Mouse (Mus musculus): ENCODE data around the gene Lmntd1.

The Lmntd1 gene

DNA sequence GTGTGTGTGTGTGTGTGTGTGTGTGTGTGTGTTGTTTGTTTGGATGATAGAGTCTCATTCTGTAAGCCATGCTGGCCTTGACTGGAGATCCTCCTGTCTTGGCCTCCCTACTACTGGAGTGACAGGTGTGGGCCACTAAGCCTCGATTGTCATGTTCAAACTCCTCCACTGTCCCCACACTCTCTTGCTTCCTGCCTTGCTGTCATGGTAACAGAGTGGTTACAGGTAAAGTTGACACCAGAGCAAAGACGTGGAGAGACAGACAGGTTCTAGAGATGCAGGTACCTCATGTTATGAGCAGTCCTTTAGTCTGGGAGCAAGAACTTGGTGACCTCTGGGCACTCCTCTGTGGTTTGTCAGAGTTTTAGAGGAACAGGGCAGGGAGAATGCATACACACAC is 239.7 kb downstream of the Lmntd1 start:
- no peak for DNase-seq

DNA sequence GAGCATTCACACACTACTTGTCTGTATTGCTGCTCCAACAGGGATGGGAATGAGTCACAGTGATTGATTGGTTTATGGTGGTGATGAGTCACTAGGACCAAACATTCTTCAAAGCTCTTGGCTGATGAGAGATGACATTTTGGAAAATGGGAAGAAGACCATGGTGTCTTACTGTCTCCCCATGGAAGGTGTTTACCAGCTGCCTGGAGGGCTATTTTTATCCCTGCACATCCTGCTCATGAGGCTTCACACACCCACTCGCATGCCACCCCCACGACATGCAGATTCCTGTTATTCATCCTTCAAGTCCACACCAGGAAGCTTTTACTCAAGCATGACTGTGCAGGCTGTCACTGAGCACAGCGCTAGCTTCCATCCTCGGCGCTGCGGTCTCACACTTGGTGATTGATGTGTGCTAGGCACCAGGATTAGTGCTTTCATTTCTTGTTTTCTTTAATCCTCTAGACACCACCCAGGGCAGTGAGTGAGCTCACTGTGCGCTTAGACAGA is 240.4 kb downstream of the Lmntd1 start:
- DNase-seq = peak; percentile 11

DNA sequence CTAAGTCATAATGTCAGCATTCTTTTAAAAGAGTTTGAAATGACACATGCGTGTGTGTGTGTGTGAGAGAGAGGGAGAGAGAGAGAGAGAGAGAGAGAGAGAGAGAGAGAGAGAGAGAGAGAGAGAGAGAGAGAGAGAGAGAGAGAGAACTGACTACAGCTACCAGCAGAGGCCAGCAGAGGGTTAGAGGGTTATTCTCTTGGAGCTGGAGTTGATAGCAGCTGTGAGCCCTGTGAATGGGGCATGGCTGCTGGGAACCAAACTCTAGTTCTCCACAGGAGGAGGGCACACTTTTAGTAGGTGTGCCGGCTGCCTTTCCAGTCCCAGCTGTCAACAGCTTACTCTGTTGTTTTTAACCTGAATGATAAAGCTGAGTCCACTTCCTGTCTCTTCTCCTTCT is 242.1 kb downstream of the Lmntd1 start:
- DNase-seq = no peak

DNA sequence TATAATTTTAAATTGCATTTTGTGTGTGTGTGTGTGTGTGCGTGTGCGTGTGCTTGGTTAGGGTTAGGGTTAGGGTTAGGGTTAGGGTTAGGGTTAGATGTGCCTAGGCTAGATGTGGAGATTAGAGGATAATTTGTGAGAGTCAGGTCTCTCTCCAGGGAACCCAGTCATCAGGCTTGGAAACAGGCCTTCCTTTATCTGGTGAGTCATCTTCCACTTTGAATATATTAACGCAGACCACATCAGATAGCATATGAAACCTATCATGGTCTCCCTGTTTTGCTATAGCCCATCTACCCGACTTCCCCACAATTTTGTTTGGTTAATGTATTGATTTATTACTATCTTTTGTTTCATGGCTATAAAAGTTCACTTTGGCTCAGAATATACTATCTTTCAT is 242.5 kb downstream of the Lmntd1 start:
- no peak for DNase-seq

DNA sequence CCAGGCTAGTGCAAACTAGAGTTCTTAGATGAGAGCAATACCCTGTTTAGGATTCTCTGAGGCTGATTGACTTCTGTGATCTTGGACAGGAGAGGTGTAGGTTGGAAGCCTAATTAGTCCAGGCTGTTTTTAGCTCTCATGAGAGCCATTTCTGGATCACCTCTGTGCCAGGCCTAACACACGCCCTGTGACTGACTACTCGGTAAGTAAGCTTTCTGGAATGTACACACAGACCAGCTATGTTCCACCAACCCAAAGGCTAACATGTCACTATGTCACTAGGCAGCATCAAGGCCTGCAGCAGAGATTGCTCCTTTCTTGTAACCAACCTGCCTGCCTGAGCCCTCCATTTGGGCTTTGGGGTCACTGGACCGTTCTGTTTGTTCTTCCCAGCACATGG is 243.8 kb downstream of the Lmntd1 start:
- DNase-seq = no peak

DNA sequence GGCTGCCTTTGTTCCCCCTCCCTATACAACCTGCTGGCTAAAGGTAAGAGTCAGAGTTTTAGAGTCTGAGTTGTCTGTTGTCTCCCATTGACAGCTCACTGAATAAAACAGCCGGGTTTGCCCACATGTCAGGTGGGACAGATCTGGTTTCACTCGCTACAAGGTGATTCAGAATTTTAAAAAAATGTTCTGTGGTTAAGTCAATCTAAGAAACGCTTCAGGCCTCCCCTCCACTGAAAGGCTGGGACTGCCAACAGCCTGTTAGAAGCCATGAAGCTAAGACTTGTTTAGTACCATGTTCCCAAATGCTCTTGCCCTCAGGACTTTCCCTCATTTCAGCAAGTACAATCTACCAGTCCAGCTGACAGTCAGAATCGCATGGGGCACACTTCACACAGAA is 244.8 kb downstream of the Lmntd1 start:
- DNase-seq = no peak

DNA sequence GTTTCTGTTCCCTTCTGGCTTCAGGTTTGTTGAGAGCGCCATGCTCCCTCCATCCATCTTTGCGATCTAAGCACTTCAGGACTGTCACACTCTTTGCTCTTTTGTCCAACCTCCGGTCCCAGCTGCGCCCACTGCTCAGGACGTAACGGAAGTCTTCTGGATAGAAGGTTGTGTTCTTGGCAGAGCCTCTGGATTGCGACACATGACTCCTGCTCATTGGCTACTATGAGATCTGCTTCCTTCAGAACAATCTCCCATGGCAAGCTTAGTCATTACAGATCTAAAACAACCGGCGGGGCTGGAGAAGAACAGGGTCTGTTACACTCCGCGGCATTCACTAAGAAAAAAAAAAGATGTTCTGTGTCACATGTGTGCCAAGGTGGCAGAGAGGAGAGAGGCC is 247.6 kb downstream of the Lmntd1 start:
- DNase-seq = no peak

DNA sequence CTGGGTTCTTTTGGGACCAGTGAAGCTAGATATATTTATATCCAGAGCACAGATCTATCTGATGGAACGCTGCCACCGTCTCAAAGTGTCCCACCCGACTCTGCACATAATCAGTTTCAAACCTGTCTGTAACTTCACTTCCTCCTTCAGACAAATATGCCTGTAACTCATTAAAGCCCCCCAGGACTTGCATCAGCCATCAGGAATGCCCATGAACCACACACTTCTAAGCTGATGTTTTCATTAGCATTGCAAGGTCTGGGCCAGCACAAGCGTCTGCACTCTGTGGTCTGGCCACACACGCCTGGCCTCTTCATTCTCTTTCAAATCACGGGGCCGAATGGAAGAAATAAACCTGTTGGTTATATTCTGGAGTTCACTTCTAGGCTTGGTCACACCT is 250.4 kb downstream of the Lmntd1 start:
- DNase-seq = no peak

DNA sequence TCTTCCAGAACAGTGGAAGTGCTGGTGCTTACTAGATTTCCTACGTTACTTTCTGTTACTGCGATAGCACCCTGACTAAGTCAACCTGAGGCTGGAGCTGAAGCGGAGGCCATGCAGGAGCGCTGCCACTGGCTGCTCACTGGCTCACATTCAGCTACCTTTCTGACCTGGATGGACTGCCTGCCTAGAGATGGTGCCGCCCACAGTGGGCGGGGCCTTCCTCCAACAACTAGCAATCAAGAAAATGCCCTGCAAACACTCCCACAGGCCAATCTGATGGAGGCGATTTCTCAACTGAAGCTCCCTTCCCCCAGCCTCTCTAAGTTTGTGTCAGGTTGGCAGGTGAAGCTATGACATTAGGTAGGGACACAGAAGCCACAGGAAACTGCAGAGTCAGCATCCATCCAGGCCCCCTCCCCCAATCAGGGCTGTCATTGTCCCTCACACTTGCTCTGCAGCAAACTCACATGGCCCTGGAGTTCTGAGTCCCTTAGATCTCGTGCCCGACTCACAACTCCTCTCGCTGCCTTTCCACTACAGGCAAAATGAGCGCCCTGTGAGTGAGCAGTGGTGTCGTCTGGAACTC is 252.9 kb downstream of the Lmntd1 start:
- no peak for DNase-seq

DNA sequence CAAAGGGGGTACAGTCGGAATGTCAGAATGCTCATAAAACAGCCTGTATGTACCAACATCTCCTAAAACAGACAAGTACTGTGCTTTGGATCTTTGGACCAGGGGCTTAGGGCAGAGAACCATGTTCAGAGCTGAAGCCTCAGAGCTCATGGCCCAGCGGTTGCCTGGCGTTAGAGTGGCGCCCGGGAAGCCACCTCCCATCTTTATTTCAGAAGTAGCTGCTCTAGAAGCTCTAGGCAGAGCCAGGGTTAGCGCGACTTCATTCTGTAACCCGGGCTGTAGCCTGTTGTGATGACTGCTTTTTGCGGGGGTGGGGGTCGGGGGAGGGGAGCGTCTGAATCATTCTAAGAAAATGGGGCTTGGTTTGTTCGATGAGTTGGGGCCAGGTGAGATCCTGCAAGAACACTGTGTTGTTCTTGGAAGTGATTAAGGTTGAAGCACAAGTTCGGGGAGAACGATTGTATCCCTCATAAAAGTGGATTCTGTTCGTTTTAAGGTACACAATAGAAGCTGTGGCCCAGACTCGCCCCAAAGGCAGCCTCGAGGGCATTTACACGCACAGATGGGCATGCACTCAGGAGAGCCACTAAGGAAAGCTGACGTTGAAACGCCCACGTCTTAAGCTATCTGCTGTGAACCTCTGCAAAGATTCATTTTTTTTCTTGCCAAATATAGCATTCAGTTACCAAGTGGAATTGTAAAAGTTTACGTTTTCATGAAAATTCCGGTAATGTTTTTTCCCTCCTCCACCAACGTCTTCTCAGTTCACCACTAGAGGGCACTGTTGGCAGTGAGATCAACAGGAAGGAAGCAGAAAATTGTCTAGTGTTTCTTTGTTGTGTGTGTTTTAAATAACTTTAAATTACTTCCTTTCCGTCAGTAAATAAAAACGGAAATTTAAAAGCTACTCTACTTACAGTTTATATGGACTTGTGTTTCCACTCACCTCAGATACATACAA is 254.4 kb downstream of the Lmntd1 start:
- peak; percentile 69 for DNase-seq

DNA sequence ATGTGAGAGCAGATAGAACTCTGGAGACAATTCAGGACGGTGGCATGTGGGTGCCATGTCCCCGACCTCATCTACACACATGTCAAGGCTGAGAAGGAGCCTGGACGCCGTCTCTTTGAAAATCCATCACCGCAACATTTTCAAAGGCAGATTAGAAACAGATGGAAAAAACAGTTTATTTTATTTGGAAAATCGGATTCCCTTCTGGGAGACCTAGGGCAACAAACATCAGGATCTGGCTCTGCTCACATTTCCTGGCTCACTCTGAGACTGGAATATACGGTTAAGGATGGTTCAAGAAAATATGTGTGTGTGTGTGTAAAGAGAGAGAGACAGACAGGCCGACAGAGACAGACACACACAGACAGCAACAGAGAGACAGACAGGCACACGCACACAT is 256.1 kb downstream of the Lmntd1 start:
- no peak for DNase-seq

DNA sequence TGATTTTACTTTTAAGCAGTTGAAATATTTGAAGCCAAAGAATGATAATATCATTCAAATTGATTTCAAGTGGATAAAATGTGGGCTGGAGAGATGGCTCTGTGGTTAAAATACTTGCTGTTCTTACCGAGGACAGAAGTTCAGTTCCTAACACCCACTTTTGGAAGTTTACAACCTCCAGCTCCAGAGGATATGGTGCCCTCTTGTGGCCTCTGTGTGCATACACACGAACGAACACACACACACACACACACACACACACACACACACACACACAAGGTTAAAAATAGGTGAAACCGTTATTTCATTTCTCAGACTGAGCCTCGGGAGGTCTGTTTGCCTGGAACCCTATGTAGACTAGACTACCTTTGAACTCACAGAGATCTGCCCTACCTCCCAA is 260.3 kb downstream of the Lmntd1 start:
- DNase-seq = no peak

DNA sequence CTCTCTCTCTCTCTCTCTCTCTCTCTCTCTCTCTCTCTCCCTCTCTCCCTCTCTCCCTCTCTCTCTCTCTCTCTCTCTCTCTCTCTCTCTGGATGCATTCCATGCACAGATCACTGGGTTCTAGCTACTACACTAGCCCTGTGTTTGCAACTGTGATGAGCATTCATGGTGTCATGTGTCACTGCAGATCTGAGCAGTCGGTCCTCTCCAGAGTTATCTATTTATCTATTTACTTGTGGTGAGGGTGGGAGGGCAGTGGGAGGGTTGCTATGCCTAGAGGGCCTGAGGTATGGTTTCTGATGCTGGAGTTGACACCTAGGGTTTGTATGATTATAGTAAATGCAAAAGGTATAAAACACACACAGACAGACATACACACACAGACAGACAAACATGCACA is 261.4 kb downstream of the Lmntd1 start:
- DNase-seq = no peak

DNA sequence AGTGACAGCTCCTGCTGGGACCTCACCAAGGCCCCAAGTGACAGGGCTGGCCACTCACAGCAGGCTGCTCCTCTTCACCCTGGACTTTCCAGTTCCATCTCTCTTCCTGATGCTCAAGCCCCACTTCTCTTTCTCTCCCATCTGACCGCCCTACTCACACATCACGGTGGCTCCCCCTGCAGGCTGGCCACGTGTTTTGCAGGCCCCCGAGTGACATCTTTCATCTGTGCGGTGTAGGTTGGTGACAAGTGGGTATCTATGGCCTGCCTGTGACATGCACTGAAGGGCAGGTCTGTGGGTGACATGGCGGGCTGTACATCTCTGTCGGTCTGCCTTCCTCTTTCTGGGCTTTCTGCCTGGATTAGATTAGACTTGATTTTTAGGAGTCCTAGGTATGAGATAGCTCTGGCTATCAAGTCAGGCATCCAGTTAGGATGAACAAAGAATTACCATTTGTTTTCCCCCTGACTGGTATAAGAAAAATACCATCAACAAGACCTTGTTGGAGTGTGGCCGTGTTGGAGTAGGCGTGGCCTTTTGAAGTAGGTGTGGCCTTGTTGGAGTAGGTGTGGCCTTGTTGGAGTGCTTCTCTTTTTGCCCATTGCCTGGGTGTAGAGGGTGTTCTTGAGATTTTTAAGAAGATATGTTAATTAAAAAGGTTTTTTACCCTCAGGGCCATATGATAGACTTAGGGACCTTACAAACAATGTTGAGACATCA is 265.8 kb downstream of the Lmntd1 start:
- peak; percentile 73 for DNase-seq

DNA sequence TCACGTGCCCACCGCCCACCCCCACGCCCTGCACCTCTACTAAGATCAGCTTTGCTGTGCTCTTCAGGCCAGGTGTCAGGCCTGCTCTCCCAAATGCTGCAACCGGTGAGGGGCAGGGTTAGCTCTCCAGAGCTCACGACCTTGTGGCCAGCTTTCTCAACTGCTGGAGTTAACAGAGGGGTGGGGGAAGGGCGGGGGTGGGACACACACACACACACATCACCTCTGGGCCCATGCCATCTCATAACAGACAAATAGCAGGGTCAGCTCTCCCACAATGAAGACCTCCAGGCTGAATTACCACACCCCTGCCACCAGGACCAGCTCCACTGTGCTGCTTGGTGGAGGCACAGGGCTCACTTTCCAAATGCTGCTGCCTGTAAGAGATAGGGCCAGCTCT is 266.5 kb downstream of the Lmntd1 start:
- no peak for DNase-seq

DNA sequence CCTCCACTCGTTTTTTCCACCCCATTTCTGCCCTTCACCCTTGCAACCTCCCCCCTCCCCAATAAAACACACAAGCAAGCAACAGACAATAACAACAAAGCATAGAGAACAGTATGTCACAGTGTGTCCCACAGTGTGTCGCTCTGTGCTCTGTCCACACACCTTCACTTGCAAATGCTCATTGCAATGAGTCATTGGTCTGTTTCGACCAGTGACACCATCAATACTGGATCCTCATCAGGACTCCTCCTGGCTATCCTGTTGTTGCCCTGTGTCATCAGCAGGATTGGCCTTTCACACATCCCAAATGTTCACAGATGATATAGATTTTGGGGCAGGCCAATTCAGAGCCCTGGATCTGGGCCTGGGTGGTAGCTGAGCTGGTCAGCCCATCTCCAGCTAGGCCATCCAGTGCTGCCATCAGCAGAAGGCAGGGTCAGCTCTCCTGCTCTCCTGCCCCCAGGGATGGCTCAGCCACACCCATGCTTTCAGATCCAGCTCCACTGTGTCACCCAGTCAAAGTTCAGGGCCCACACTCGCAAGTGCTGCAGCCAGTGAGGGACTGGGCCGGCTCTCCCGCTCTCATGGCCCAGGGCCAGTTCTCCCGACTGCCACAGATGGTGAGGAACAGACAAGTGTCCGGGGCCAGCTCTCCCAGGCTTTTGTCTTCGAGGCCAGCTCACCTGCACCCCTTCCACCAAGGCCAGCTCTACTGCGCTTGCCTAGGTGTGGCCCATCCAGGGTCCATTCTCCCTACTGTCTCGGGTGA is 267.1 kb downstream of the Lmntd1 start:
- no peak for DNase-seq

DNA sequence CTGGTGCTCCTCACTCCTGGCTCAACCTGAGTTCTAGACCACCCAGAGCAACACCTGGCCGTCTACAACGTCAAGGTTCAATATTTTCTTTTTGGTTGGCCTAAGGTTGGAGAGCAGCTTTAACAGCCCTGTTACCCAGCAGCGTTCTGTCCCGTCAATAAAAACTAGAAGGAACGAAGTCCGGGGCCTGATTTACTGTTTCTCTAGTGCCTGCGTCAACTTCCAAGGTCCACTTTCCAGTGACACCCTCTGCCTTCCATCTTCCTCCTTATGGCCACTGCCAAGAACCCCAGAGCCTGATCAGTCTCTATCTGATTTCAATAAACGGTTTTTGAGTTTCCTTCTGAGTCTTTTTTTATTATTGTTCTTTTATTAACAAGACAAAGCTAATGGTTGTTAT is 267.8 kb downstream of the Lmntd1 start:
- DNase-seq = no peak

DNA sequence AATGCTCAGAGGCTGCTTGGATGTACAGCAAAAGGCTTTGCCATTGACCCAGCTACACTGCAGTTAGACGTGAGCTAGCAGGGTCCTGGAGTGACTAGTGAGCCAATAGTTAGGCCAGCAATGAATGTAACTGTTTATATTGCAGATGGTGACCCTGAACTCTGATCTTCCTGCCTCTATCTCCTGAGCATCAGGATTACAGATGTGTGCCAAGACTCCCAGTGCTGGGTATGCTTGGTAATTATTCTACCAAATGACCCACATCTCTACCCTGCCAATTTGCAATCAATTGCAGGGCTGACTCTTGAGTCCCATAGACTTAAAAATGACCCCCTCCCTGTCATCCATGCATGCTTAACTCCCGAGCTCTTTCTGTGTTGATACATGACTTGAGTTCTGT is 269.4 kb downstream of the Lmntd1 start:
- DNase-seq = no peak

DNA sequence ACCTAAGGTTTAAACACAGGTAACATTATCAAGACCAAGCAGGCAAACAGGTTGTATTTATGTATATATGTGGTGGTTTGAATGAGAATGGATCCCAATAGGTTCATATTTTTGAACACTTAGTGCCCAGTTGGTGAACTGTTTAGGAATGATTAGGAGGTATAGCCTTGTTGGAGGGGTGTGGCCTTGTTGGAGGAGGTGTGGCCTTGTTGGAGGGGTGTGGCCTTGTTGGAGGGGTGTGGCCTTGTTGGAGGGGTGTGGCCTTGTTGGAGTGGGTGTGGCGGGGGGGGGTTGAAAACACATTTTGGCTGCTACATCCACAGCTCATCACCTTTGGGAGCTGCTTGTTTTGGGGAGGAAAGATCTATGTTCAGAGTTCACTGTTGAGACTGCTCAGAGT is 270.7 kb downstream of the Lmntd1 start:
- no peak for DNase-seq

DNA sequence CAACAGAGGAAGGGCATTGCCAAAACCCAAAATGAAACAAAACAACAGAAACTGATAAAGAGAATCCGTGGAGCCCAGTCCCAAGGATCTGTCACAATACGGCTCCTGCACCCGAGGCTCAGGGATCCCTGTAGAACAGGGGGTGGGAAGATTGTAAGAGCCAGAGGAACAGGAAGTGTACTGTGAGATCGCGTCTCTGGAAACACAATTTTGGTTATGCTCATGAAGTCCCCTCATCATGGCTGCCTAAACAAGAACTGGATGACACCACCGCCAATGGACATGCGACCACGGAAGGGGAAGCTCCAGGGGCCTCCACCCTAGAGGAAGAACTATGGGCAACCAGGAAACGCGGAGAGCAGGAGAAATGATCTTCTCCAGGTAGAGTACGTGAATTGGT is 271.3 kb downstream of the Lmntd1 start:
- no peak for DNase-seq

DNA sequence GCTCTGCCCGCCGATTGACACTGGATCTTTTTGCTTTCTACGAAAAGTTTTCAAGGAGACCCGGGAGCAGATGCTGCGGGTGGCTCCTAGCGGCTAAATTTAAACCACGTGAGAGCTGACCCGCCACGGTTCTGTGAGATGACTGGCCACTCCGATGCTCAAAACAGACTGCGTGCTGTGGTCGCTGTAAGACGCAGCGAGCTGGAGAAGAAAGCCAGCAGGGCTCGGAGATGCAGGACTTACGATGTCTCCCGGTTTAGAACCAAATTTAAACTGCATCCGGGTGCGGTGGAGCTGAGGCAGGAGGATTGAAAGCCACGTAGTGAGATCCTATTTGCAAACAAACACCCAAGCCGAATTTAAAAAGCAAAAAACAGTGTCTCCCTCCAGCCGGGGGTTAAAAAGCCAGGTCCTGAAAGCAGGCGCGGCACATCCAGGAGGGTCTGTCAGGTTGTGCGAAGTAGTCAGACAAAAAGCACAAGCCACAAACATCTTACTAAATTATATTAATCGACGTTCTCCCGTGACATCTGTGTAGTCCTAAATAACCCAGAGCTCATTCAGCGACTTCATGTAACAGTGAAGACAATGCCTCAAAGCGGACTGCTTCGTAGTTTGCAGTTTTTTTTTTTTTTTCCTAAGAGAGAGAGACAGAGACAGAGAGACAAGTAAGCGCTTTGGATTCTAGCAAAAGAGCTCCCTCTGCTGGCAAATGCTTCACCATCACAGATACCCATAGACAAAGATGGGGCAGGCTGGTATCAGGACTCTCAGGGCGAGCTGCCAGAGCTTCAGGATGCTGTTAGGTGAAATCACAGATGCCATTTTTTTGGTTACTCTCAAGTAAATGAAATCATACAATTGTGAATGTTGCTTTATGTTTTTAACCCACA is 272.6 kb downstream of the Lmntd1 start:
- peak; percentile 90 for DNase-seq

DNA sequence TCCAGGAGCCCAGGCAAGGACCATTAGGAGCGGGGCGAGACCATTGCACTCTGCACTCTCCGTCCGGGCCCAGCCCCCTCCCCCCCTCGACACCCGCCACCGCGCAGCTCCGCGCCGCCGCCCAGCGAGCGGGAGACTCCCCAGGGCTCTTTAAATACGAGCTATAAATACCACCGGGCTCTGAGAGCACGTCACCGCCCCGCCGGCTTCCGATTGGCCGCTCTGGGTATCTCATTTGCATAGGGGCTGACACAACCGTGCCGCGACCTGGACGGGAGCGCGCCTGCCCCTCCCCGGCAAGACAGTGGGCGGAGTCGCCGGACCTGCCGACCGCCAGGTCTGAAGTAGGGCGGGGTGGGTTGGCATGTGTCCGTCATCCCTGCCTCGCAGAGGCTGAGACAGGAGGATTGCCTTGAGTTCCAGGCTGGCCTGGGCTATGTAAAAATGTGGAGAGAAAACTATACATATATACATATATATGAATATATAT is 273.4 kb downstream of the Lmntd1 start:
- peak; percentile 97 for DNase-seq
